Comparison of ENCODE assay signal across 8 mouse cellular contexts in the genomic region with DNA sequence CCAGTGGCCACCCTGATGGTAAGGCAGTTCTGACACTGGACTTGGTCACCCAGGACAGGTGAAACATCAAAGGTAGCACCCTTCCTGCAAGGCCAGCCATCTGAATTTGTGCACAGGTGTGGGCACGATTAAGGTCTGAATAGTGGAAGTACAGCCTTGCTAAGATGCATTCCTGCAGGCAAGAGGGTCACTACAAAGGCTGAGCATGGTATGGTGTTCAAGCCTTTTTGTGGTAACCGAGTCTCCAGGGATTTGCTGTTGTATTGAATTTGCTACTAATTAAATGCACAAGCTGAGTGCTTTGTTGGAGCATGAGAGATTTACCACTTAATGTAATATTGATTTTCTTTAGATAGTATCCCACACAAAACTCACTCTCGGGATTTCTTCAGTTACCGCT. TPM values are rescaled to one million over a fixed set of nuclear protein-coding genes. Genes with fewer than 3 reads are reported as not detected.
A peak's percentile ranks its signal among the peaks of the same experiment; 100 is the strongest.
DNase-seq lines count a peak whose midpoint lies in the region; ATAC-seq and TF ChIP-seq lines count a peak whose summit lies in the region.
"Had no signal": no experiment of that assay in that cellular context is flagged by ENCODE, and none has a peak within 500 bp of the region (broad histone marks: within the 10 kb centered on the region; RNA-seq: fewer than 3 reads in every experiment).

No protein-coding gene starts in this region.

- H3K4me2 ChIP-seq in hindbrain, embryonic 15.5 days, result no peak overlapping the region
- no peak overlapping the region for H3K4me2 ChIP-seq in midbrain, embryonic 16.5 days (ENCODE audit: low read length)

- WGBS in hindbrain, embryonic 15.5 days, result 66% methylated on average over 4 of the region's 4 CpGs
- WGBS in midbrain, embryonic 16.5 days, result 39% methylated on average over 4 of the region's 4 CpGs

- peak overlapping the region; percentile 17; the same call in 1 of the 2 replicates for H3K27ac ChIP-seq in left cerebral cortex, adult 2 months
- no peak overlapping the region; the same call in 1 of the 2 replicates for H3K27ac ChIP-seq in hindbrain, embryonic 15.5 days (replicated peaks)
- H3K27ac ChIP-seq in midbrain, embryonic 16.5 days (ENCODE audit: low read length), result no peak overlapping the region

- no peak overlapping the region for H3K4me3 ChIP-seq in left cerebral cortex, adult 2 months
- no peak overlapping the region for H3K4me3 ChIP-seq in hindbrain, embryonic 15.5 days
- no peak overlapping the region for H3K4me3 ChIP-seq in midbrain, embryonic 16.5 days (ENCODE audit: low read depth, low read length)

- ATAC-seq in hindbrain, embryonic 15.5 days (ENCODE audit: low FRiP score, low read depth), result 0 out of 2 replicates have a peak, but pooled peaks have one; percentile 42
- ATAC-seq in midbrain, embryonic 16.5 days, result peak; percentile 40

- H3K9me3 ChIP-seq in hindbrain, embryonic 15.5 days, result no peaks in the 10 kb centered on the region
- H3K9me3 ChIP-seq in midbrain, embryonic 16.5 days (replicated peaks; ENCODE audit: control insufficient read depth, low read length, poor library complexity, severe bottlenecking), result no peaks in the 10 kb centered on the region
- H3K9me3 ChIP-seq: G1E had no signal

- H3K4me1 ChIP-seq in hindbrain, embryonic 15.5 days (replicated peaks), result peaks cover 5% of the 10 kb centered on the region
- 0 out of 2 replicates have a peak, but pooled peaks cover 5% of the 10 kb centered on the region for H3K4me1 ChIP-seq in midbrain, embryonic 16.5 days (ENCODE audit: control insufficient read depth, insufficient read depth, low read length)

- no peak overlapping the region for H3K9ac ChIP-seq in hindbrain, embryonic 15.5 days
- H3K9ac ChIP-seq in midbrain, embryonic 16.5 days (ENCODE audit: low read depth, low read length), result no peak overlapping the region

- H3K27me3 ChIP-seq in hindbrain, embryonic 15.5 days, result no peaks in the 10 kb centered on the region
- H3K27me3 ChIP-seq in midbrain, embryonic 16.5 days (ENCODE audit: control insufficient read depth, insufficient read depth, low read depth, low read length), result no peaks in the 10 kb centered on the region

- no peak for DNase-seq in left cerebral cortex, adult 2 months (ENCODE audit: extremely low spot score in 1 of 2, low spot score in 2 of 2)
- DNase-seq in left cerebral cortex, postnatal 10 days (ENCODE audit: extremely low spot score in 1 of 2, low spot score in 2 of 2), result no peak
- DNase-seq in embryo, embryonic 10.5 days (ENCODE audit: low spot score), result peak; percentile 15
- no peak for DNase-seq in layer of hippocampus, adult 9-10 months (ENCODE audit: low spot score)
- no peak for DNase-seq in frontal cortex, postnatal 14 days (ENCODE audit: low spot score in 2 of 2)

- intact Hi-C loops in left cerebral cortex, adult 2 months (cut with DNase I), result loop anchor here (5.0 kb wide), 3 partner anchors 94 to 229 kb away; no protein-coding TSS in a partner anchor
- intact Hi-C loops in left cerebral cortex, postnatal 10 days (cut with DNase I), result loop anchor here (5.0 kb wide), 1 partner anchor 284 kb away; no protein-coding TSS in a partner anchor

- peaks cover 9% of the 10 kb centered on the region for H3K36me3 ChIP-seq in hindbrain, embryonic 15.5 days
- H3K36me3 ChIP-seq in midbrain, embryonic 16.5 days (ENCODE audit: control insufficient read depth, insufficient read depth, low read length), result peaks cover 7% of the 10 kb centered on the region; the same call in 1 of the 2 replicates
- H3K36me3 ChIP-seq: G1E had no signal

- TF ChIP-seq CTCF in left cerebral cortex, adult 2 months (IDR thresholded peaks at IDR 0.05), result no peak

RNA-seq across cellular contexts. Expression of gene Gucy1b1, which starts 26.4 kb away (rescaled TPM):
- 100 to 1,000 TPM; 160 to 163 TPM for total RNA-seq in left cerebral cortex, adult 2 months (2021)
- 100 to 1,000 TPM; 190 to 207 TPM for total RNA-seq in left cerebral cortex, postnatal 10 days (2021)
- 50.3 and 50.9 TPM in 2 replicates for polyA plus RNA-seq in hindbrain, embryonic 15.5 days (2015; fragmentation: Nextera tagmentation; extraction: Ambion mirVana)
- polyA plus RNA-seq in midbrain, embryonic 16.5 days (2015; fragmentation: Nextera tagmentation; extraction: Ambion mirVana), result 58.6 and 65.9 TPM in 2 replicates
- polyA plus RNA-seq: G1E had no signal
